Mouse (Mus musculus): ENCODE measurements at regions not wholly inside any gene's neighbourhood (a gene's known extent, or its start where the extent isn't known, plus 50 kb on each side); places are given as distances from the start of the nearest gene placed in this dataset.

DNA sequence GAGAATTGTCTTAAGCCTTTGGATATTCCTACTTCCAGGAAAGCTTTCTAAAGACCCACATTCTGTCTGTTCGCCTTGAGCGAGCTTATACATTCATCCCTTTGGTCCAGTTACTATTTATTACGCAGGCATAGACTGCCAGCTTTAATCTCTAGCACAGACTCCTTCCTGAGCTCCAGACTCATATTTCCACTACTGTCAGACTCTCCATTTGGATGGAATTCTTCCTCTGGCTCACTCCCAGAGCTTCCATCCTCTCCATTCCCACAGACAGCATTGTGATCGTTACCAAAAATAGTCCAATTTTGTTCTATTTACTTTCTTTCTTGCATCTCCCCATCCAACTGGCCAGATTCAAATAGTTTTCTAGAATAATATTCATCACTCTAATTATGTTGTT, 420.3 kb upstream of the Syt1 start:
- Histone ChIP-seq H3K27me3 (ENCODE audit: control insufficient read depth, insufficient read depth, low read length) (no peaks in the 10 kb centered on the region), H3K4me3 (ENCODE audit: low read depth, low read length) (no peak overlapping the region), H3K4me2 (replicated peaks; ENCODE audit: low read depth, low read length) (no peak overlapping the region), H3K36me3 (ENCODE audit: control insufficient read depth, insufficient read depth, low read length) (no peaks in the 10 kb centered on the region), H3K9me3 (ENCODE audit: control insufficient read depth, low read length) (no peaks in the 10 kb centered on the region), H3K27ac (ENCODE audit: low read depth, low read length) (no peak overlapping the region), H3K4me1 (replicated peaks; ENCODE audit: control insufficient read depth, insufficient read depth, low read length) (no peaks in the 10 kb centered on the region), H3K9ac (ENCODE audit: low read depth, low read length) (no peak overlapping the region)
- ATAC-seq (ENCODE audit: low FRiP score) = no peak
- 96% methylated on average over 4 of the region's 4 CpGs for WGBS
- no peak for DNase-seq (ENCODE audit: low spot score)

DNA sequence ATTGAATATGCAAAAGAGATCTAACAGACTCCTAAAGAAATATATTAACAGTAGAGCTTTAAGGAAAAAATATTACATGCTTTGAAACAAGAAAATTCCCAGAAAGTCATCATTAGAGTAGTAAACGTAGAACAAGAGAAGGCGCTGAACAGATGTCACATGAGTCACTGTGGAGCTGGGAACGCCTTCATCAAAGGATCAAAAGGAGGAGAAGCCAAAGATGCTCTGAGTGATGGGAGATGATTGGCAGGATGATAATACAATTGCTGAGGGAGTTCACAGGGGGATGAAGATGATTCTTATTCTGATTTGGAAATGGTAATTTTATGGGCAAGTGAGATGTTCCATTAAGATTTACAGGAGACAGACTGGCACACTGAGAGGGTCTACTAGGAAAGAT, 417.1 kb upstream of the Syt1 start:
- Histone ChIP-seq H3K9ac (ENCODE audit: low read depth, low read length) (no peak overlapping the region), H3K4me1 (replicated peaks; ENCODE audit: control insufficient read depth, insufficient read depth, low read length) (no peaks in the 10 kb centered on the region), H3K36me3 (ENCODE audit: control insufficient read depth, insufficient read depth, low read length) (no peaks in the 10 kb centered on the region), H3K9me3 (ENCODE audit: control insufficient read depth, low read length) (no peaks in the 10 kb centered on the region), H3K4me2 (replicated peaks; ENCODE audit: low read depth, low read length) (no peak overlapping the region), H3K27me3 (ENCODE audit: control insufficient read depth, insufficient read depth, low read length) (no peaks in the 10 kb centered on the region), H3K4me3 (ENCODE audit: low read depth, low read length) (no peak overlapping the region), H3K27ac (ENCODE audit: low read depth, low read length) (no peak overlapping the region)
- WGBS = 79% methylated on average over 3 of the region's 3 CpGs
- ATAC-seq (ENCODE audit: low FRiP score) (no peak), DNase-seq (ENCODE audit: low spot score) (no peak)

GRCm38 (mm10) chr10:109407011-109407410, 396.2 kb upstream of the Syt1 start:
- H3K4me1 ChIP-seq (replicated peaks; ENCODE audit: control insufficient read depth, insufficient read depth, low read length) = no peaks in the 10 kb centered on the region
- 75% methylated on average over 3 of the region's 3 CpGs for WGBS
- no peak overlapping the region for H3K4me3 ChIP-seq (ENCODE audit: low read depth, low read length)
- no peak overlapping the region for H3K9ac ChIP-seq (ENCODE audit: low read depth, low read length)
- no peak overlapping the region for H3K27ac ChIP-seq (ENCODE audit: low read depth, low read length)
- DNase-seq (ENCODE audit: low spot score) (no peak), ATAC-seq (ENCODE audit: low FRiP score) (no peak)
- no peak overlapping the region for H3K4me2 ChIP-seq (replicated peaks; ENCODE audit: low read depth, low read length)
- H3K27me3 ChIP-seq (ENCODE audit: control insufficient read depth, insufficient read depth, low read length) = no peaks in the 10 kb centered on the region
- no peaks in the 10 kb centered on the region for H3K9me3 ChIP-seq (ENCODE audit: control insufficient read depth, low read length)
- no peaks in the 10 kb centered on the region for H3K36me3 ChIP-seq (ENCODE audit: control insufficient read depth, insufficient read depth, low read length)

DNA sequence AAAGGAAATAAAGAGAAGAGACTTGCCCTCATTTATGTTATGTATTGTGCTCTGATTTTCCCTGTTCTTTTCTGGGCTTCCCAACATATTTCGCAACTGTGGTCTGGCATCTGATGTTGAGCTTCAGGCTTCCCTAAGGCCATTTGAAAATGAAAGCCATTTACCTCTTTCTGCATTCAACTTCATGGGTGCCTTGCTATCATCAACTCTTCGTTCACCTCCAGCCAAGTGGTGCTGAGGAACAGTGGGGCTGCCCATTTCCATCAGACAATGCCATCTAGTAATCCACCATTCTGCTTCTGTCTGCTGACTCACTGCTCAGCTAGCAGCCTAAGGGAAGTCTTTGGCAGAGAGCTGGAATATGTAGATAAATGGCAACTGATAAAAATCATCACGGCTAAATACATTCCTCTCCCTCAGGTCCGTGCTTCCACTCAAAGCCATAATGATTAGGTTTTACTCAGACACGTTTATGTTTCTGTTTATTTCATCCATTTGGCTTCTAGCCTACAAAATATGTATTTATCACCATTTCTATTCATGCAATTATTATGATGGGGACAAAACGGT, 394.4 kb upstream of the Syt1 start:
- WGBS = 86% methylated on average over 6 of the region's 6 CpGs
- ATAC-seq (ENCODE audit: low FRiP score) (no peak), DNase-seq (ENCODE audit: low spot score) (no peak)
- Histone ChIP-seq H3K27me3 (ENCODE audit: control insufficient read depth, insufficient read depth, low read length) (no peaks in the 10 kb centered on the region), H3K9me3 (ENCODE audit: control insufficient read depth, low read length) (no peaks in the 10 kb centered on the region), H3K9ac (ENCODE audit: low read depth, low read length) (no peak overlapping the region), H3K4me2 (replicated peaks; ENCODE audit: low read depth, low read length) (no peak overlapping the region), H3K4me1 (replicated peaks; ENCODE audit: control insufficient read depth, insufficient read depth, low read length) (no peaks in the 10 kb centered on the region), H3K4me3 (ENCODE audit: low read depth, low read length) (no peak overlapping the region), H3K36me3 (ENCODE audit: control insufficient read depth, insufficient read depth, low read length) (no peaks in the 10 kb centered on the region), H3K27ac (ENCODE audit: low read depth, low read length) (no peak overlapping the region)

DNA sequence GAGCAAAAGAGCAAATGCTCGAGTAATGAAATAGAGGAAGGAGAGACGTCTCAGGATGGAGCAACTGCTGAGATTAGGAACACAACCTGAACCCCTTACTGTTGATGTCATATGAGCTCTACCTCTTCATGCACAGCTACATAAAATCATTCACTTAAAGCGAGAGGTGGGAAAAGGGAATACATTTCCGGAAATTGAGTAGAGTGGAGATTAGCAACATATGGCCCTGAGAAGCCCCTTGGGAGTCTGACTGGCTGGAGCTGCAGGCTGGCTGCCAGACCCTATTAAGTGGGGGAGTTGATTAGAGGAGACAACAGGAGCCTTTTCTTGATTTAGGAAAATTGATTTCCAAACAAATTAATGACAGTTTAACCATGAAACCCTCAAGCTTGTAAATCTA, 373.0 kb upstream of the Syt1 start:
- no peaks in the 10 kb centered on the region for H3K36me3 ChIP-seq (ENCODE audit: control insufficient read depth, insufficient read depth, low read length)
- H3K27ac ChIP-seq (ENCODE audit: low read depth, low read length) = no peak overlapping the region
- H3K4me1 ChIP-seq (replicated peaks; ENCODE audit: control insufficient read depth, insufficient read depth, low read length) = no peaks in the 10 kb centered on the region
- DNase-seq (ENCODE audit: low spot score) (peak; percentile 43), ATAC-seq (ENCODE audit: low FRiP score) (peak; percentile 63; the same call in 1 of the 2 replicates)
- H3K9ac ChIP-seq (ENCODE audit: low read depth, low read length) = no peak overlapping the region
- no peak overlapping the region for H3K4me3 ChIP-seq (ENCODE audit: low read depth, low read length)
- no peaks in the 10 kb centered on the region for H3K27me3 ChIP-seq (ENCODE audit: control insufficient read depth, insufficient read depth, low read length)
- no peak overlapping the region for H3K4me2 ChIP-seq (replicated peaks; ENCODE audit: low read depth, low read length)
- H3K9me3 ChIP-seq (ENCODE audit: control insufficient read depth, low read length) = no peaks in the 10 kb centered on the region
- WGBS = 64% methylated on average over 4 of the region's 4 CpGs

- no peaks in the 10 kb centered on the region for H3K27me3 ChIP-seq (ENCODE audit: control insufficient read depth, insufficient read depth, low read length)
- WGBS = 89% methylated on average over 4 of the region's 4 CpGs
Observed at GRCm38 (mm10) chr10:109378846-109379245, 368.1 kb upstream of the Syt1 start.

DNA sequence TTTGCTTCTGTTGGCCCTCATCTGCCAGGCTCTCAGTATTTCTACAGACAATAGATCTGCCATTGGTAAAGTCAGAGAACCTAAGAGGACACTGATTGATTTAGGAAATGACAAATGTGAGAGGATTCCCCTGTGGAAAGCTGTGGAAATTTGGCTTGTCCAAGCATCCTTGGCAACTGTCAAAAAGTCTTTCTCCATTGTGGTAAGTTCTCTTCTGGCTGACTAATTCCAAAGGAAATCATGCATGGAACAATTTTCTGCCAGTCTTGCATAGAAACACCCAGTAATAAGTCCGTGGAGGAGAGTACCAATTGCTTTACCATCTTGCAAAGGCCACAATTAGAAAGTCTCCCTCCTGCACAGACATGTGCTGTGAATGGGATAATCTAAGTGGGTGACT, 349.4 kb upstream of the Syt1 start:
- Histone ChIP-seq H3K36me3 (ENCODE audit: control insufficient read depth, insufficient read depth, low read length) (no peaks in the 10 kb centered on the region), H3K27ac (ENCODE audit: low read depth, low read length) (no peak overlapping the region), H3K9ac (ENCODE audit: low read depth, low read length) (no peak overlapping the region), H3K4me1 (replicated peaks; ENCODE audit: control insufficient read depth, insufficient read depth, low read length) (no peaks in the 10 kb centered on the region), H3K4me3 (ENCODE audit: low read depth, low read length) (no peak overlapping the region), H3K9me3 (ENCODE audit: control insufficient read depth, low read length) (no peaks in the 10 kb centered on the region), H3K27me3 (ENCODE audit: control insufficient read depth, insufficient read depth, low read length) (no peaks in the 10 kb centered on the region), H3K4me2 (replicated peaks; ENCODE audit: low read depth, low read length) (no peak overlapping the region)
- no peak for DNase-seq (ENCODE audit: low spot score)
- no peak for ATAC-seq (ENCODE audit: low FRiP score)
- WGBS = 31% methylated on average over 1 of the region's 1 CpGs

More at GRCm38 (mm10) chr10:109378846-109379245, 368.1 kb upstream of the Syt1 start:
- H3K4me1 ChIP-seq (replicated peaks; ENCODE audit: control insufficient read depth, insufficient read depth, low read length) = no peaks in the 10 kb centered on the region
- DNase-seq (ENCODE audit: low spot score) (no peak), ATAC-seq (ENCODE audit: low FRiP score) (no peak)
- no peaks in the 10 kb centered on the region for H3K9me3 ChIP-seq (ENCODE audit: control insufficient read depth, low read length)
- H3K4me3 ChIP-seq (ENCODE audit: low read depth, low read length) = no peak overlapping the region
- no peaks in the 10 kb centered on the region for H3K36me3 ChIP-seq (ENCODE audit: control insufficient read depth, insufficient read depth, low read length)
- no peak overlapping the region for H3K4me2 ChIP-seq (replicated peaks; ENCODE audit: low read depth, low read length)
- H3K9ac ChIP-seq (ENCODE audit: low read depth, low read length) = no peak overlapping the region
- H3K27ac ChIP-seq (ENCODE audit: low read depth, low read length) = no peak overlapping the region

DNA sequence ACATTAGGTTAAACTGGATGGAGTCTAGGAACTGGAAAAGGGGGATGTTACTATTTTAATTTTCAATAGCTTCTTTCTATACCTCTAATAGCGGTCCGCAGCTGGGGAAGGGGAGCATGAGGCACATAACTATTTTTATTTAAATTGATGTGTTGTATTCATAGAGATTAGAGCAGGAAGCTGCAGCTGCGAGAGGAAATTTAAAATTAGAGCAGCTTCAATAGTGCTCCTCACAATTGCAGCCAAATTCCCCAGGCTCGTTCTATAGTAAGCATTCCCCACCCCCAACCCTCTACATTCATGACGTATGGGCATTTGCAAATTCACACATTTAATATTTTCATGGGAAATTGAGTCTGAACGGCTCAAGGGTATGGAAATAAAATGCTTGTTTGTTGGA, 348.0 kb upstream of the Syt1 start:
- DNase-seq (ENCODE audit: low spot score) (no peak), ATAC-seq (ENCODE audit: low FRiP score) (no peak; the same call in 1 of the 2 replicates)
- no peak overlapping the region for H3K9ac ChIP-seq (ENCODE audit: low read depth, low read length)
- H3K4me3 ChIP-seq (ENCODE audit: low read depth, low read length) = no peak overlapping the region
- H3K4me2 ChIP-seq (replicated peaks; ENCODE audit: low read depth, low read length) = no peak overlapping the region
- H3K4me1 ChIP-seq (replicated peaks; ENCODE audit: control insufficient read depth, insufficient read depth, low read length) = no peaks in the 10 kb centered on the region
- H3K27ac ChIP-seq (ENCODE audit: low read depth, low read length) = no peak overlapping the region
- 64% methylated on average over 6 of the region's 6 CpGs for WGBS
- H3K36me3 ChIP-seq (ENCODE audit: control insufficient read depth, insufficient read depth, low read length) = no peaks in the 10 kb centered on the region
- no peaks in the 10 kb centered on the region for H3K9me3 ChIP-seq (ENCODE audit: control insufficient read depth, low read length)
- no peaks in the 10 kb centered on the region for H3K27me3 ChIP-seq (ENCODE audit: control insufficient read depth, insufficient read depth, low read length)

GRCm38 (mm10) chr10:109332846-109333386, 322.1 kb upstream of the Syt1 start:
- no peak overlapping the region for H3K27ac ChIP-seq (ENCODE audit: low read depth, low read length)
- WGBS = 89% methylated on average over 7 of the region's 7 CpGs
- H3K4me3 ChIP-seq (ENCODE audit: low read depth, low read length) = no peak overlapping the region
- no peak overlapping the region for H3K9ac ChIP-seq (ENCODE audit: low read depth, low read length)
- no peak for ATAC-seq (ENCODE audit: low FRiP score)
- no peaks in the 10 kb centered on the region for H3K4me1 ChIP-seq (replicated peaks; ENCODE audit: control insufficient read depth, insufficient read depth, low read length)
- no peaks in the 10 kb centered on the region for H3K9me3 ChIP-seq (ENCODE audit: control insufficient read depth, low read length)
- DNase-seq (ENCODE audit: low spot score) = no peak
- H3K36me3 ChIP-seq (ENCODE audit: control insufficient read depth, insufficient read depth, low read length) = no peaks in the 10 kb centered on the region
- H3K27me3 ChIP-seq (ENCODE audit: control insufficient read depth, insufficient read depth, low read length) = no peaks in the 10 kb centered on the region
- no peak overlapping the region for H3K4me2 ChIP-seq (replicated peaks; ENCODE audit: low read depth, low read length)

Measured in hindbrain, embryonic 11.5 days (tissue).